Mouse (Mus musculus) adipocyte (in vitro differentiated cells): ENCODE measurements around the gene Tmem138.
"Not testable (repeated sequence)": the region's sequence is repeated elsewhere in the genome, so short reads cannot be mapped to it uniquely, and the experiment has no call there.

Experiments
- DNase-seq: peaks from one replicate; pipeline ENCODE4 v3.0.0-alpha.2; 2016; ENCODE audit warnings: low spot score

Gene Tmem138

DNA sequence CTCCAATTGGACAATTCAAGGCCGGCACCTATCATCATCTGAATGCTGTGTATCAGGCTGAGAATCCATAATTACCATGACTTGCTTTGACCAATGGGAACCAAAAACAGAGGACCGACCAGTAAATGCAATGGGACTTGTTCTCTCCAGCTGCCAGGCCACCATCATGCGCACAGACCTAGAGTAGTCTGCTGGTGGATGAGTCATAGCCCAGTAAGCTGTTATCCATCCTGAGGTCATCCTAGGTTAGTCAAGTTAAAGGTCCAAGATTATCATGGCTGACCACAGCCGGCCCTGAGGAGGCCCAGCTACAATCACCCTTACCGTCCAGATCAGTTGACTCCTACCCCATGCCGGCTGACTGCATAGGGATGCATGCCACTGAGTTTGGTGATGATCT, 7.5 kb downstream of the Tmem138 start:
- peak; percentile 27 for DNase-seq

DNA sequence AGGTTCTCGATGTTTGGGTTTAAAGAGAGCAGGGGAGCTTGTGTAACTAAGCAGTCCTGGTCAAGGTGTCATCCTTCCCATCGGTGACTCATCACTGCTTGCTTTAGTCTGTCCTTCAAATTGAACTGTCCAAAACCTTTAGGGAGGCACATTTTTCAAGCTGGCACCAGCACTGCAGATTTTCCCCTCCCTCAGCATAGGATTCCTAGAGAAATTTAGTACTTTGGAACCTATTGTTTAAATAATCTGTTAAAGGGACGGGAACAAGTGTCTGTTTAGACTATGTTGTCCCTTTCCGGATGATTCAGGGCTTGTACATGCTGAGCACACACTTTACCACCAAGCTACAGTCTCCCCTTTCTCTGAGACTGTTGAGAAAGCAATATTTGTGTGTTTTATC, 11.9 kb downstream of the Tmem138 start:
- DNase-seq = no peak

DNA sequence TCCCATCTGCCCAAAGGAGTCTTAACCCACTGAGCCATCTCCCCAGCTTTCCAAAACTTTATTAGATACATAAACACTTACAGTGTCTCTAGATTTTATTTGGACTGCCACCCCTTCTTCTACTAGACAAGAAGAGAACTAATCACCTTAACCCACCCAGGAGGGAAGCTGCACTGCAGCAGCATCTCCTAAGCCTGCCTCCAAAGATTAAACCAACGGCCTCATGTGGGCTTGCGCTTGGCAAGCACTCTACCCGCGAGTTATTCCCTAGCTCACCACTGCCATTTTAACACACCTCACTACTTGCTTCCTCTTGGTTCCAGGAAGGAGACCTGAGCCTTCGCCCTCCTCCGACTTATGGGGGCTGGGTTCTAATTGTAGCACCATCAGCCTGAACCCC, 12.9 kb downstream of the Tmem138 start:
- DNase-seq = no peak

DNA sequence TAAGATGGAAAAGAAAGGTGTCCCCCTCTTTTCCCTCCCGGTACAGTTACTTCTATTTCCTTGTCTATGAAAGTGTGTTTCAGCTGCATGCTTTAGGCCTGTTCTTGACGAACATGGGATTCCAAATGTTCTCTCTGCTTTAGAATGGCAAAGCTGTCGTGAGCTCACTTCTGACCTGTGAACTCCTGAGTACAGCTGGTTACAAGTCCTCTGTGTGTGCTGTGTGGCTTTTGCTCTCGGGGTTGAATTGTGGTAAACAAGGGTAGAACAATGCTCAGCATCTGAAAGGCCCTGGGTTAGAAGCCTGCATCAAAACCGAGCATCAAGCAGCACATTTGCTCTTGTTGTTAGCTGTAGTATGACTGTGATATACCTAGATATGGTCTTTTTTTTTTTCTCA, 14.8 kb downstream of the Tmem138 start:
- peak; percentile 54 for DNase-seq

DNA sequence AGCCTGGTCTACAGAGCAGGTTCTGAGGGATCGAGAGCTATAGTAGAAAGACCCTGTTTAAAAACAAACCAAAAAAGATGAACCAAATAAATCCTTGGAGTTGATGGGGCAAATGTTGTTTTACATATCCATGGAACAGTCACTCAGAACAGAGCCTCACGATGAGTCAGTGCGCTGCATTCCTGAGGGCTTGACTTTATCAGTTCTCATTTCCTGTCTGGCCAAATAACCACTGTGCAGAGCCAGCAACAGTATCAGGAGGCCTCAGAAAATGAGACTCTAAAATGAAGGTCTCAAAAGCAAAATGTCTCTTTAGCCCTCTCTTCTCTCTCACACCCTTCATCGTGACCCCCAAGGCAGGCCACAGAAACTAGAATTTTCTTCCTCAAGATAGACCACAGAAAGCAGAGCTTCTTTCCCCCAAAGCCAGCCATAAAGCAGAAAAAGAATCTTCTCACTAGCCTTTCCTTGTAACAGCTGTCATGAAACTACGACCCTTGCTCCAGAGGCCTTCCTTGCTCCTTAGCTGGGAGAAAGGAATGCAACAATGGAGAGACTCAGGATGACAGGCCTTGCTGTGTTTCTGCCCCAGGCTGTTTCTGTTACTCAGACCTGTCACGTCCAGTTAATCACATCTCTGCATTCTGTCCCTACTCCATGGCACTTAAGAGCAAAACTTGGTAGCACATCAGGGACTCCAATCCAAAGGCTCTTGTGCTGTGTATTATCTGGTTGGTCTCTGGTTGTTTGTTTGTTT, 15.4 kb downstream of the Tmem138 start:
- peak; percentile 78 for DNase-seq

DNA sequence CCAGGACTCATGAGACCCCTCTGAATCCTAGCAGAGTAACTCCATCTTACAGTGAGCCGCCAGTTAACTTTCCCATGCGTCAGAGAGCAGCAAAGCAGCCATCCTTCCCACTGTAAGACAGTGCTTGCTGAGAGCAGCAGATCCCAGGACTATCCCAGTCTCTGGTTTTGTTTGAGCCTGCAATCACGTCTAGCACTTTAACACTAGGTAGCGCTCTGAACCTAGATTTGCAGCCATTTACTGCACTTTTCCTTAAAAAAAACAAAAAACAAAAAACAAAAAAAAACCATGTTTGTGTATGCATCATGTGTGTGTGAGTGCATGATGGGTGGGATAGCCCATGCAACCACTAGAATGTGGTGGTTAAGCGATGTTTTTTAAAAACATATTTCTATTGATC, 17.1 kb downstream of the Tmem138 start:
- DNase-seq = peak; percentile 89

DNA sequence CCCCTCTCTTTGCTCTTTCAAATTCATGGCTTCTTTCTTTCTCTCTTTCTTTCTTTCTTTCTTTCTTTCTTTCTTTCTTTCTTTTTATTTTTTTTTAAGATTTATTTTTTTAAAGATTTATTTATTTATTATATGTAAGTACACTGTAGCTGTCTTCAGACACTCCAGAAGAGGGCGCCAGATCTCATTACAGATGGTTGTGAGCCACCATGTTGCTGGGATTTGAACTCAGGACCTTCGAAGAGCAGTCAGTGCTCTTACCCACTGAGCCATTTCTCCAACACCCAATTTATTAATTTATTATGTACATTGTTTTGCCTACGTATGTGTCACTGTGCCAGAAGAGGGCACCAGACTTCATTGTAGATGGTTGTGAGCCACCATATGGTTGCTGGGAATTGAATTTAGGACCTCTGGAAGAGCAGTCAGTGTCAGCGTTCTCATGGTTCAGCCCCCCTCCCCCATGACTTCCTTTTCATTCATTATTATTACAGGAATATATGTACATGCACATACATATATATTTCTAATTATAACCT, 19.3 kb downstream of the Tmem138 start:
- DNase-seq = not testable (repeated sequence)

DNA sequence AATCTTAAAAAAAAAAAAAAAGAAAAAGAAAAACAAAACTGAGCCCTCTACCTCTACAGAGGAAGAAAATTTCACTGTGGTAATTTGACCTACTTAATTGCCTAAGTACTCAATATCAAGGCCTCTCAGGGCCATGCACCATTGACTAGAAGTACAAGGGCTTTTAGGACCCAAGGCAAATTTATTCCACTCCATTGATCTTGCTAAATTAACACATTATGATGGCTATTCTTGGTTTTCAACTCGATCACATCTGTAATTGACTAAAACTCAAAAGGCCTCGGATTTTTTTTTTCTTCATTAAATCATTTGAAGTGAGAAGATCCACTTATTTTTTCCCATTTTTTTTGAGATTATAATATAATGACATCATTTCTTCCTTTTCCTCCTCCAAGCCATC, 19.7 kb downstream of the Tmem138 start:
- DNase-seq = no peak

DNA sequence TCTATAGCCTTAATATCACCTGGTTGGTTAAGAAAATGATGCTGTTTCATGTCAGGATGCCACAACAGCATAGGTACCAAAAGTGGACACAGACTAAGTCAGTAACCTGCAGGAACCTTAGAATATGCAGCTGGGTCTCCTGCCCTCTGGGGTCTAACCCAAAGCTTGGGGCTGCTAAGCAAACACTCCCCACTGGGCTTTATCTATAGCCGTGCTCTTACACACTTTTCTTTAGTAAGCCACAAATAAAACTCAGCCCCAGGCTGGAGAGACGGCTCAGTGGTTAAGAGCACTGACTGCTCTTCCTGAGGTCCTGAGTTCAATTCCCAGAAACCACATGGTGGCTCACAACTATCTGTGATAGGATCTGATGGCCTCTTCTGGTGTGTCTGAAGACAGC, 20.2 kb downstream of the Tmem138 start:
- DNase-seq = no peak

DNA sequence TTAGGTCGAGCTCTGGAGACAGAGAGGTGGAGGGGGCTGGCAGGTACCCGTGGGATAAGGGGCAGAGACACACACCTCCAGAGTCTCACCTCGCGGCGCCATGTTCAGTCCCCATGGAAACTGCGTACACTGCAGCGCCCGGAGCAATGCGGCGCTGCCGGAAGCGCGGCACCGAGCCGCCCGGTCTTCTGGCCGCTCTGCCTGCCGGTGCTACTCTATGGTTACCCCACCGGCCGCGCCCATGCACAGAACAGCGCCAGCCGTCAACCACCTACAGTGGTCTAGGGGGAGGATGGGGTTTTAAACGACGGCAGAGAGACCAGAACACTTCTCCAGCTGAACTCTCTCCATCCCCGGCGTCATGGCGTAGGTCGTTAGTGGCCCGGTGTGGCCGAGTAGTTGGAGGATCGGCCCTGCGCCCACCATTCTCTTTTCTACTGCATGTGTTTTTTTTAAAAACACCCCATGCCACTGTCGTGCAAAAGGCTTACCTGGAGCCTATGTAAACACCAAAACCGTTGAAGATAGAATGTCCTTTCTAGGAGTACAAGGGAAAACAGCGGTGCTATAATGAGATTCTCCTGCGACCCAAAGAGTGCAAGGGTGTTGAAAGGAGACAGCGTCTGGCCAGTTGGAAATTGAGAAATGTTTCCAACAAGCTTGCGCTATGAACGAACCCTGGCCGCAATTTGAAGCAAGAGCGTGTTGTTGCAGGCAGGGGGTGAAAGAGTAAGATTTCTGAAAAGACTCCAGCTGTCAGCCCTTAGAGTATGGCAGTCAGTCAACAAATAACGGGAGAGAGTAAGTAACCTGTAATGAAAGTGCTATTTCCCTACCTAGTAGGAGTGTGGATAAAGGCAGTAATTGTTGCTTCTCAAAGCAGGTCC, 21.3 kb downstream of the Tmem138 start, which contains the start of gene Tmem216:
Gene Tmem216, minus strand, starts transcription at position 615 of the 887 bp plus-strand sequence.
- DNase-seq = peak; percentile 97

DNA sequence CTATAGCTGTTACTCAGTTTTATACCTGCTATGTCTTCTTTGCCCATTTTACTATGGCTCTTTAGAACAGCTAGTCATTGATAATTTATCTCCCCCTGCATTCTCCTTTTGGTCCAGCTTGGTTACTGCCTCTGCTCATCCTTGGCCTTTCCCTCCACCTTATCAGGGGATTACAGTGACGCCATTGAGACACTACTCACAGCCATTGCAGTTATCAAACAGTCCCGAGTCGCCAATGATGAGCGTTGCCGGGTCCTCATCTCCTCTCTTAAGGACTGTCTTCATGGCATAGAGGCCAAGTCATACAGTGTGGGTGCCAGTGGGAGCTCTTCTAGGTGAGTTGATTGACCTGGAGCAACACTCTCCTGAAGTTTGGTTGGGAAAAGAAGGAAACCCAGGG, 37.7 kb downstream of the Tmem138 start:
- DNase-seq = no peak

DNA sequence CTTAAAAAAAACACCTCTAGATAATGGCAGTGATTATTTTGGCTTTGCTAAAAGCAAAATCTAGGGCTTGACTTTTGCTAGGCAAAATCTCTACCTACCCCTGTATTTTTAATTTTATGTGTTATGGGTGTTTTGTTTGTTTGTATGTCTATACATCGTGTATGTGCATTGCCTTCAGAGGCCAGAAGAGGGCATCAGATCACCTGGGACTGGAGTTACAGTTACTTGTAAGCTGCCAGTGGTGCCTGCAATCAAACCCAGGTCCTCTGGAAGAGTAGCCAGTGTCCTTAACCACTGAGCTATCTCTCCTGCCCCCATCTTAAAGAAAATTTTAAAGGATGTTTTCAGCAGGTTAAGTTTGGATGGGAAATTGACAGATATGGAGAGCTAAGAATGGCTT, 47.1 kb downstream of the Tmem138 start:
- DNase-seq = no peak

DNA sequence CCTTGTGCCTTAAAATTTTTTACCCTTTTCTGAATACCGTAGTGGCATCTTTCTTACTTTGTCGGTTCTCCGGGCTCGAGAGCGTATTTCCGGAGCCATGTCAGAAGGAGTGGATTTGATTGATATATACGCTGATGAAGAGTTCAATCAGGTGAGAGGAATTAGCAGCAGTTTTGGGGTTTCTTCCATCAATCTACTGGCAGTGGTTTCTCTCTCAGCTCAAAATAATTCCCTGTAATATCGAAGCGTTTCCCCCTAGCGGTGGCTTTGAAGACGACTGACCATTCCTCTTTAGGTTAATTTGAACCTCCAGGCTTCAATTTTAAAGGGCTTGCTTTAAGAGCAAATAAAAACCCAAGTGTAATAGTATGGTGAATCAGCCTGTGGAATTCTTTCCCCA, 51.3 kb downstream of the Tmem138 start, which contains the start of gene Sdhaf2:
Gene Sdhaf2, minus strand, starts transcription at position 233 of the 400 bp plus-strand sequence.
- DNase-seq = peak; percentile 78

DNA sequence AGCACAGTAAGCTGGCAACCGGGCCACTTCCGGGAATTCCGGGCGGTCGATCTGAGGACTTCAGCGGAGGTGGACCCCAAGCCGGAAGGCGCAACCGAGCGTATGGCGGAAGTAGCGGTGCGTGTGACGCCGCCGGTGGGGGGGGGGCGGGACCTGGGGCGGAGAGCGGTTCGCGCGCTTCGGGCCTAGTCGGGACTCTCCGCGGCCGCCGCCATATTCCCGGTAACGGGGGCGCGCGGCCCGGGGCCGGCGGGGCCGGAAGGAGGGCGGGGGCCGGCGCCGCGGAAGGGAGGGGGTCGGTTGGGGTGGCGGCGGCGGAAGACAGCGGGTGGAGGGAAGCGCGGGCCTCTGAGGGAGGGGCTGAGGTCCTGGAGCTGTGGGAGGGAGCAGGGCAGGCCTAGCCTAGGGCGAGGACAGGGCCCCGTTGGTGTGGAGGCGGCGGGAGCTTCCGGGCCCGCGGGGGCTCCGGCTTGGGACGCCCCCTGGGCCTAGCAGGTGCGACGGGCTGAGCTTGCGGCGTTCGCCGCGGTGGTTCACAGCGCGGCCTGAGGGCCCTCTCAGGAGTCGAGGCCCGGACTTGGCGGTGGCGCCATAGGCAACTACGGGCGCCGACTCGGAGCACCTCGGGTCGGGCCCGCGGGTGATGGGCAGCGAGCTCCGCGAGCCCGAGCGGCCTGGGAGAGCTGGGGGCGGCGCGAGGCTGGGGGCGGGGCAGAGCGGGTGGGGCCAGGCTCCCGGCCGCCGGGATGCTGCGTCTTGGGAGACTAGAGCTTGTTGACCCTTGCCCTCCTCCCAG, 51.9 kb downstream of the Tmem138 start, which contains the start of gene Cpsf7:
Gene Cpsf7, plus strand, starts transcription at position 161 of the 796 bp plus-strand sequence.
- peak; percentile 93 for DNase-seq

DNA sequence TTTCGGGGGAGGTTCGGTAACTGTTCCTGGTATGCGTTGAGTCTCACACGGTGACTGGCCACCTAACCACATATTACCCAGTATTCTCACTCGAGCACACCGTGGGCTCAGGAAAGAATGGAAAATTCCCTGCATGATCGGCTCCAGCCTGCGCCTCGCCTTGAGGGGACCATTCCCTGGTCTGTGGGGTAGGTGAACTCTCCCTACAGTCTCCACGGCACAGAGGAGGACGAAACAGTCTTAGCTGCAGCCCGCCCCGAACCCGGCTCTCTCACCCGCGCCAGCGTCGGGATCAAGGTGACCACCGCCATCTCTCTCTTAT, 52.4 kb downstream of the Tmem138 start:
- DNase-seq = no peak

DNA sequence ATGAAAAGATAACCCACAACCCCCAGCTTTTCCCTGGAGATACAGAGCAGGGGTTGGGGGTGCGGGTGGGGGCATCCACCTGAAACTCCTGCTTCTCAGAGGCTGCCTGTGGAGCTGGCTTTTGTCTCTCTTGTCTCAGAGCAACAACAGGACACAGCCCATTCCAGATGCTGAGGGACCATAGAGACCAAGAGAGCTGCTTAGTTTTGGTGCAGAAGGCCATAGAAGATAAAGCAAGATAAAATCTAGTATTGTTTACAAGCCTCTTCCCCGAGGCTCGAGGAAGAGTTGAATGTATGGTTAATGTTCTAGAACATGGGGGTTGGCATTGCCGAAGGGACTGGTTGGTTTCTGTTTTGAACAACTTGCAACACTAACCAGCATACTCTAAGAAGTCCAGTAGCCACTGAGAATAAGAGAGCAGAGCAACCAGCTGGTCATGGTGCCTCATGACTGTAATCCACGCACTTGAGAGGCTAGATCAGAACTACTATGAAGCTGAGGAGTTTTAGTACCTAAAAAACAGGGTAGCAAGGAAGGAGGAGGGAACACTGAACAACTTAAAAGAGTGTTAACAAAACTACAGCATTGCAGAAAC, 53.6 kb downstream of the Tmem138 start:
- no peak for DNase-seq

DNA sequence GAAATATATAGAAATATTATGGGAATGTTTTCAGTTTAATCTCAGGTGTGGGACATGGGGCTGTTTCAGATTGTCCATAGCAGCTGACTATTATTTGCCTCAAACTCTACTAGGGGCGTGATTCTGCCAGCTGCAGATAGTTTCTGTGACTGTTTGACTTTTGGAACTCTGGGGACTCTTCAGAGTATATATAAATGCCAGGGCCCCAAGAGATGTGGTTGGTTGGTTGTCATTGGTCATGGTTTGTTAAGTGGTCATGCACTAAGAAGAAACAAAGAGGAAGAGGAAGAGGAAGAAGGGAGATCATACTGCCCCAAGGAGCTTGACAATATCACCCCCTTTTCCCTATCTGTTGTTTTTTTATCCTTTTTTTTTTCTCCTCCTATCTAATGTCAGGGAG, 55.2 kb downstream of the Tmem138 start:
- DNase-seq = no peak
